Mouse (Mus musculus) kidney, postnatal 0 days (tissue): ENCODE measurements around the gene Tbc1d9b. TPM values are rescaled to one million over a fixed set of nuclear protein-coding genes. Genes with fewer than 3 reads are reported as not detected.

ENCODE experiments used
- ATAC-seq: fragments of 200-750 bp; cut with Nextera tagmentation; replicated peaks from 2 replicates; pipeline ENCODE4 v1.8.0; 2017; ENCODE audit warnings: low read depth, moderate number of reproducible peaks, moderate TSS enrichment, moderate library complexity; ENCODE audit not compliant: low FRiP score
- DNase-seq: peaks from one replicate; pipeline ENCODE4 v3.0.0-alpha.2; 2016; ENCODE audit warnings: low spot score
- H3K27ac ChIP-seq: fragments of 300-500 bp; sonication (generic); 2 replicates; pipeline ENCODE4 v1.5.1; 2014; ENCODE audit warnings: mild to moderate bottlenecking
- H3K27me3 ChIP-seq: fragments of 300-500 bp; sonication (generic); 2 replicates; pipeline ENCODE4 v1.6.1; 2014; ENCODE audit warnings: low read length, mixed read lengths; ENCODE audit not compliant: insufficient read depth
- H3K36me3 ChIP-seq: fragments of 300-500 bp; sonication (generic); 2 replicates; pipeline ENCODE4 v1.6.1; 2014; ENCODE audit warnings: low read length, mixed read lengths; ENCODE audit not compliant: insufficient read depth
- H3K4me1 ChIP-seq: fragments of 300-500 bp; sonication (generic); replicated peaks from 2 replicates; pipeline ENCODE4 v1.6.1; 2014; ENCODE audit warnings: antibody characterized with exemption, low read length, mixed read lengths; ENCODE audit not compliant: insufficient read depth
- H3K4me2 ChIP-seq: fragments of 300-500 bp; sonication (generic); 2 replicates; pipeline ENCODE4 v1.6.1; 2014; ENCODE audit warnings: mild to moderate bottlenecking, low read length, moderate library complexity, mixed read lengths
- H3K4me3 ChIP-seq: fragments of 300-500 bp; sonication (generic); replicated peaks from 2 replicates; pipeline ENCODE4 v1.5.1; 2014; ENCODE audit warnings: low read depth, low read length
- H3K9ac ChIP-seq: fragments of 300-500 bp; sonication (generic); 2 replicates; pipeline ENCODE4 v1.6.1; 2014; ENCODE audit warnings: low read depth, low read length
- H3K9me3 ChIP-seq: fragments of 300-500 bp; sonication (generic); replicated peaks from 2 replicates; pipeline ENCODE4 v1.6.1; 2016; ENCODE audit warnings: low read length, inconsistent platforms, mixed read lengths
- CTCF ChIP-seq: IDR thresholded peaks from 2 replicates; pipeline ENCODE4 v1.5.1; 2016; ENCODE audit warnings: antibody characterized with exemption, low read depth, mild to moderate bottlenecking, moderate library complexity
- WGBS: fragments of 180-500 bp; shearing (Covaris S2); extraction: QIAGEN DNeasy Blood & Tissue Kit; methylation state at CpG from one replicate; pipeline ENCODE4 v1.1.7; 2014; 5-methylcytosine and 5-hydroxymethylcytosine counted together
- polyA plus RNA-seq: library from polyadenylated mRNA; unstranded; fragments of >200 nt; fragmentation: Nextera tagmentation; extraction: Ambion mirVana; gene quantifications from 2 replicates; pipeline ENCODE4 v1.2.1, GENCODE M21; 2015

Gene Tbc1d9b
- polyA plus RNA-seq, 1 experiment from 2014 or later, result 28.5 TPM

DNA sequence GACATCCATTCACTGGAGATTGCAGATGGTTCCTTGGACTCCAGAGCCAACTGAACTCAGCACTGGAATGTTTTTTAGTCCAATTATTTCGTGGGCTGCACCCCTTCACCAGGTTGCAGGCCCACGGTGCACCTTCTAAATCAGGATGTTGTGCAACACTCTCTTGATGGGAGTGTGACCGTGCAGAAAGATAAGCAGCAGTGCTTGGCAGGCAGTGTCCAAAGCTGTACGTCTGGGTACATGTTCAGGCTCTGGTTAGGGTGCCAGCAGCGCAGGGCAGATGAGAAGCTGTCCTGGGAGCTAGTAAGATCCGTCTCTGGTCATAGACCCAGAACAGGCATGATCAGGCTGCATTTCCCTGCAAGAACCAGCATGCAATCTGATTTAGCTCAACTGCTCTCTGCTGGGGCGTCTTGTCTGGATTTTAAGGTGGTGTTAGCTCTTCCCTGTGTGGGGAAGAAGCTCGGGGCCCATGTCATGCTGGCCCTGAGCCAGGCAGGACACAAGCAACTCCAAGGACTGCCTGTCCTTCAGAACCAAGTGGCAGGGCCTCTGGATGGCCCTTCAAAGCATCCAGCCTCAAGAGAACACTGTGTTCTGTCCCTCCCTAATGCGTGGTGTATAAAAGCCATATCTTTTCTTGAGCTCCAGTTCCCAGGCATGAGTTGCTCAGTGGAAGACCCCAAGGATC is 16.2 kb downstream of the Tbc1d9b start:
- no peak for TF ChIP-seq CTCF
- Histone ChIP-seq H3K36me3 (peaks cover 66% of the 10 kb centered on the region), H3K27me3 (no peaks in the 10 kb centered on the region), H3K4me2 (no peak overlapping the region), H3K9ac (no peak overlapping the region), H3K9me3 (no peaks in the 10 kb centered on the region), H3K4me3 (no peak overlapping the region), H3K27ac (no peak overlapping the region), H3K4me1 (no peaks in the 10 kb centered on the region)
- no peak for DNase-seq
- no peak for ATAC-seq
- WGBS, result 82% methylated on average over 9 of the region's 9 CpGs

DNA sequence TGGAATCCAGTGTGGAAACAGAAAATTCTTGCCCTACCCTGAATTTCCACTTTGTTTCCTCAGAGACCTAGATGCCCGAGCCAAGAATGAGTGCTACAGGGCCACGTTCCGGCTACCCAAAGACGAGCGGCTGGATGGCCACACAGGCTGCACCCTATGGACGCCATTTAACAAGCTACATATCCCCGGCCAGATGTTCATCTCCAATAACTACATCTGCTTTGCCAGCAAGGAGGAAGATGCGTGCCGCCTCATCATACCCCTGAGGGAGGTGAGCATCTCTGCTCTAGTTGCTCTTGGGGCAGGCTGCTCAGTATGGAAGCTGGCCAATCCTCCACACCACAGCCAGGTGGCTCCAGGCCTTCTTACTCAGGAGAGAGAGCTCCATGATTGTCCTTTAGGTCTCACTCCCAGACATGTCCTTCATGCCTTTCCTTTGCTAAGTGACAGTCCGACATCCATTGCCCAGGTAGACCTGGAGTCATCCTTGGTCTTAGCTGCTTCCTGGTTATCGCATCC is 16.8 kb downstream of the Tbc1d9b start:
- peaks cover 66% of the 10 kb centered on the region for H3K36me3 ChIP-seq
- H3K9me3 ChIP-seq, result no peaks in the 10 kb centered on the region

DNA sequence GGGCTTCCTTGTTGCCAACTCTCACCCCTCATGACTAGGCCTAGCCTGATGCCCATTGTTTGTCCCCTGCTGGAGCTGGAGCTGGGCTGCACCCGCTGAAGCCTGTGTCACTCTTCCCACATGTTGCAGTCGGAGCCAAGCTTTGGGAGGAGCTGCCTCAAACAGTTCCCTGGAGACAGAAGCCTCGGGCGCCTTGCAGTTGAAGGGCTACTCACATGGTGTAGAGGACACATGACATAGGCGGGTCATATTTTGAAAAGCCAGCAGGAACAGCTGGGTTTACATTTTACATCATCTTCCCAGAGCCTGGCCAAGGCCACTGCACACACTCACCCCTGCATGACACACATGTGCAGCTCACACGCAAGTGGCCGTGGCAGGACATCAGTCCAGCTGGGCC is 18.0 kb downstream of the Tbc1d9b start:
- DNase-seq, result no peak
- ATAC-seq, result no peak
- Histone ChIP-seq H3K4me3 (no peak overlapping the region), H3K9me3 (no peaks in the 10 kb centered on the region), H3K27me3 (no peaks in the 10 kb centered on the region), H3K36me3 (peaks cover 62% of the 10 kb centered on the region), H3K4me2 (no peak overlapping the region), H3K4me1 (peaks cover 9% of the 10 kb centered on the region; the same call in 1 of the 2 replicates), H3K9ac (no peak overlapping the region), H3K27ac (no peak overlapping the region)
- whole genome bisulfite sequencing, result 87% methylated on average over 7 of the region's 7 CpGs
- no peak for TF ChIP-seq CTCF

More for the DNA sequence above, 16.8 kb downstream of the Tbc1d9b start:
- H3K27ac ChIP-seq, result no peak overlapping the region
- no peak for ATAC-seq
- no peak for DNase-seq
- H3K4me2 ChIP-seq, result no peak overlapping the region
- no peak overlapping the region for H3K9ac ChIP-seq
- H3K4me3 ChIP-seq, result no peak overlapping the region
- WGBS, result 95% methylated on average over 11 of the region's 11 CpGs
- H3K27me3 ChIP-seq, result no peaks in the 10 kb centered on the region
- no peak for TF ChIP-seq CTCF
- H3K4me1 ChIP-seq, result no peaks in the 10 kb centered on the region

DNA sequence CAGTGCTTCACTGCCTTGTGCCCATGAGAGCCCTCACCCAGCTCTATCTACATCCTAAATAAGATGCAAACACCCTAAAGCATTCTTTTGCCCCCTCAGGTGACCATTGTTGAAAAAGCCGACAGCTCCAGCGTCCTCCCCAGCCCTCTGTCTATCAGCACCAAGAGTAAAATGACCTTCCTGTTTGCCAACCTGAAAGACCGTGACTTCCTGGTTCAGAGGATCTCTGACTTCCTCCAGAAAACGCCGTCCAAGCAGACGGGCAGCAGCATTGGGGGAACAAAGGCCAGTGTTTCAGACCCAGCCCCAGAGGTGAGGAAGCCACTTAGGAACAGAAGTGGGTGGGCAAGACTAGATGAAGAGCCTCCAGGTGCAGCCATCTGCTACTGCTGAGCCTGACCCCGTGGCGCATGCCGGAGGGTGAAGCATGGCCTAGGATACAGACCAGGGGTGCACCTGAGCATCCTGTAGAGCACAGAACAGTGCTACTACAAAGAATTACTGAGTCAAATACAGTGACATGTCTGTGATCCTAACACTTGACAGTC is 18.5 kb downstream of the Tbc1d9b start:
- WGBS, result 86% methylated on average over 9 of the region's 9 CpGs
- Histone ChIP-seq H3K9me3 (no peaks in the 10 kb centered on the region), H3K4me1 (peaks cover 10% of the 10 kb centered on the region; the same call in 1 of the 2 replicates), H3K4me2 (no peak overlapping the region), H3K9ac (no peak overlapping the region), H3K27ac (no peak overlapping the region), H3K4me3 (no peak overlapping the region), H3K36me3 (peaks cover 65% of the 10 kb centered on the region), H3K27me3 (no peaks in the 10 kb centered on the region)
- ATAC-seq, result no peak
- DNase-seq, result no peak
- TF ChIP-seq CTCF, result no peak

DNA sequence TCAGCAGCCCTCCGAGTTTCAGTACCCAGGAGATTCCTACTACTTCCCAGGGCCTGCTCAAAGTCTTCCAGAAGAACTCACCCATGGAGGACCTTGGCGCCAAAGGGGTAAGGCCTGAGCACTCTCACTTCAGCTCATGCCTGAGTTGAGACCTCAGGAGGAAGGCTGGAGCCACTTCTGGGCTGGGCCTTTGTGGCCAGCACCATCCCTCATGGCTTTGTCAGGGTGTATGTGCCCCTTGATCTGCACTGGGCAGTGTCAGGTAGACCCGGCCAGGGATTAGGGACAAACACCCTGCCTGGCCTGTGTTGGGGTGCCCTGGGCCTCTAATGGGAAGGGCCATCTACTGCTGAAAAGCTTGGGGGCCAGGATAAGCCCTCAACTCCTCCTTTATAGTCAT is 20.2 kb downstream of the Tbc1d9b start:
- H3K36me3 ChIP-seq, result peaks cover 58% of the 10 kb centered on the region
- H3K27ac ChIP-seq, result no peak overlapping the region
- H3K4me3 ChIP-seq, result no peak overlapping the region
- H3K27me3 ChIP-seq, result no peaks in the 10 kb centered on the region
- no peaks in the 10 kb centered on the region for H3K9me3 ChIP-seq
- no peak overlapping the region for H3K9ac ChIP-seq
- no peak for TF ChIP-seq CTCF
- no peak for DNase-seq
- no peak overlapping the region for H3K4me2 ChIP-seq
- no peak for ATAC-seq
- H3K4me1 ChIP-seq, result peaks cover 10% of the 10 kb centered on the region; the same call in 1 of the 2 replicates
- WGBS, result 95% methylated on average over 3 of the region's 3 CpGs

DNA sequence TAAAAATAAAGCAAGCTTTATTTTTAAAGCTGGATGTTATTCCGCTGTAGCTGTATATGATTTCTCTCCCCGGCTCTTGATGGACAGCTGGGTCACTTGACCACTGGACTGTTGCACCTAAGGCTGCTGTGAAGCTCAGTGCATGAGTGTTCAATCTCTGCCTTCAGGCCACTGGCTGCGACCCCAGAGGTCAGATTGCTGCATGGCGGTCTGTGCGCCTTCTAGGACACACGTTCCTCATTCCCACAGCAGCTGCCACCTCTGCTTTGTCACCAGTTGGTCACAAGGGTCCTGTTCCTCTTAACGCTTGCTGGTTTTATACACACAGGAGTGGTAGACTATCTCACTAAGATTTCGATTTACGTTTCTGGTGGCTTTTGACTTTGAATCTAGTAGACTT is 23.0 kb downstream of the Tbc1d9b start:
- no peak for DNase-seq
- no peaks in the 10 kb centered on the region for H3K27me3 ChIP-seq
- H3K4me2 ChIP-seq, result no peak overlapping the region
- H3K36me3 ChIP-seq, result peaks cover 73% of the 10 kb centered on the region
- no peak overlapping the region for H3K4me3 ChIP-seq
- no peak overlapping the region for H3K9ac ChIP-seq
- no peaks in the 10 kb centered on the region for H3K9me3 ChIP-seq
- no peak overlapping the region for H3K27ac ChIP-seq
- WGBS, result 43% methylated on average over 9 of the region's 9 CpGs
- TF ChIP-seq CTCF, result no peak
- no peak for ATAC-seq
- H3K4me1 ChIP-seq, result peaks cover 10% of the 10 kb centered on the region; the same call in 1 of the 2 replicates
